Mouse (Mus musculus) thymus, adult 2 months (tissue): ENCODE results near the gene Cers1.

Source experiments
- CTCF ChIP-seq: fragments of 200-500 bp; IDR thresholded peaks from 2 replicates; pipeline ENCODE4 v1.5.1; 2012; ENCODE audit warnings: mild to moderate bottlenecking, control low read depth, low read length, moderate library complexity, borderline replicate concordance; ENCODE audit not compliant: control insufficient read depth, poor library complexity, insufficient read depth; ENCODE audit errors: extremely low read depth
- POLR2A ChIP-seq: fragments of 200-500 bp; IDR thresholded peaks from 2 replicates; pipeline ENCODE4 v1.6.1; 2012; ENCODE audit warnings: mild to moderate bottlenecking, low read length, control low read depth, moderate library complexity; ENCODE audit not compliant: control insufficient read depth, poor library complexity, insufficient read depth; ENCODE audit errors: extremely low read depth

- TF ChIP-seq CTCF, result no peak
- TF ChIP-seq POLR2A, result no peak
Observed at GRCm38 (mm10) chr8:70268799-70269565, 46.6 kb upstream of the Cers1 start.
